Mouse (Mus musculus): ENCODE results near the gene Cpsf6. TPM values are rescaled to one million over a fixed set of nuclear protein-coding genes. Genes with fewer than 3 reads are reported as not detected.

The Cpsf6 gene
- polyA plus RNA-seq, 1 experiment = 64.9 TPM

DNA sequence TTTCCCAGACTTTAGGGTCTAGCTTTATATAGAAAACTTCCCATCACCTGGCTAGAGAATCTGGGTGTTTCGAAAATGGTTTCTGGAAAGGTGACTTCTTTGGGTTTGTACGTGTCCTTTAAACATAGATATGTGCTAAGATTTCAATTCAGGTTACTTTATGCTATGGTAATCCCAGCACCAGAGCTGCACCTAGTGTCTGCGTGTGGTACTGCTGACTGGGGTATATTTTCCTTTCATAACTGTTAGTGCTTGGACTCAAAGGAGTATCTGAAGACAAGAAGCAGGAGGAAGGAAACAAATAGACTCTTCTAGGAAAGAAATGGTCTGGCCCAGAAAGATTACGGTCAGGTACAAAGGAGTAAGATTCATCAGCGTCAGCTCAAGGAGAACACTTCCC lies 49.3 kb downstream of the Cpsf6 start:
- TF ChIP-seq POLR2A (IDR thresholded peaks at IDR 0.05; ENCODE audit: borderline replicate concordance, control insufficient read depth, low read depth, low read length) (no peak), CTCF (IDR thresholded peaks at IDR 0.05; ENCODE audit: control insufficient read depth, insufficient read depth, low read length) (peak; percentile 51)
- no peak overlapping the region for H3K27ac ChIP-seq (ENCODE audit: control insufficient read depth, insufficient read depth, low read depth, low read length, poor library complexity)
- 10% methylated on average over 5 of the region's 5 CpGs for WGBS

DNA sequence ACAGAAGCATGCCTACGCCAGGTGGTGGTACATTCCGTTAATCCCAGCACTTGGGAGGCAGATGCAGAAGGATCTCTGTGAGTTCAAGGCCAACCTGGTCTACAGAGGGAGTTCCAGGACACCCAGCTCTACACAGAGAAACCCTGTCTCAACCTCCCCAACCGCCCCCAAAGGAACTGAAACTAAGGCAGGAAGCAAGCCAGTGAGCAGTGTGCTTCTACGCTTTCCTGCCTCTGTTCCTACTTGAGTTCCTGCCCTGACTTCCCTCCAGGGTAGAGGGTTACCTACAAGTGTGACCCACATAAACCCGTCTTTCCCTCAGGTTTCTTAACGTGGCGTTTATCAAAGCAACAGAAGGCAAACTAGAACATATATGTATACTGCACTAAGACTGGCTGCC lies 56.0 kb downstream of the Cpsf6 start:
- no peak overlapping the region for H3K4me3 ChIP-seq (replicated peaks; ENCODE audit: control insufficient read depth, low read depth, low read length)
- no peak for TF ChIP-seq POLR2A (IDR thresholded peaks at IDR 0.05; ENCODE audit: borderline replicate concordance, control insufficient read depth, low read depth, low read length)
- no peak overlapping the region for H3K27ac ChIP-seq (ENCODE audit: control insufficient read depth, insufficient read depth, low read depth, low read length, poor library complexity)
- 36% methylated on average over 7 of the region's 7 CpGs for WGBS
- peaks cover 4% of the 10 kb centered on the region; the same call in 1 of the 2 replicates for H3K4me1 ChIP-seq (ENCODE audit: control insufficient read depth, insufficient read depth, low read length)

More for the DNA sequence above, 49.3 kb downstream of the Cpsf6 start:
- Histone ChIP-seq H3K4me3 (replicated peaks; ENCODE audit: control insufficient read depth, low read depth, low read length) (no peak overlapping the region), H3K4me1 (ENCODE audit: control insufficient read depth, insufficient read depth, low read length) (peaks cover 1% of the 10 kb centered on the region; the same call in 1 of the 2 replicates)

DNA sequence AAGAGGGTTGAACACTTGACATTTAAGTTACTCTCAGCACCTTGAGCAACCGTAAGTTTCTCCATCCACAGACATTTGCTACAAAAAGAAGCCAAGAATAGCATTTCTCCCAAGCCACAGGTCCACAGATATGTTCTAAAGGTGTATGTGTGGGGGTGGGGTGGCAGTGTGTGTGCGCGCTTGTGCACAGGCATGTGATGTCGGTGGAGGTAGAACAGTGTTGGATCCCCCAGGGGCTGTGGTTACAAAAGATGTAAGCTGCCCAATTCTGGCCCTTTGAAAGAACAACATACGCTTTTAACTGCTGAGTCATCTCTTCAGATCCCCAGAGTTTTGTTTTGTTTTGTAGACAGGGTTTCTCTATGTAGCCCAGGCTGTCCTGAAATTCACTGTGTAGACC lies 57.2 kb downstream of the Cpsf6 start:
- TF ChIP-seq POLR2A (IDR thresholded peaks at IDR 0.05; ENCODE audit: borderline replicate concordance, control insufficient read depth, low read depth, low read length) (no peak), CTCF (IDR thresholded peaks at IDR 0.05; ENCODE audit: control insufficient read depth, insufficient read depth, low read length) (no peak)
- Histone ChIP-seq H3K4me1 (ENCODE audit: control insufficient read depth, insufficient read depth, low read length) (peaks cover 4% of the 10 kb centered on the region; the same call in 1 of the 2 replicates), H3K27ac (ENCODE audit: control insufficient read depth, insufficient read depth, low read depth, low read length, poor library complexity) (no peak overlapping the region), H3K4me3 (replicated peaks; ENCODE audit: control insufficient read depth, low read depth, low read length) (no peak overlapping the region)
- 64% methylated on average over 5 of the region's 5 CpGs for WGBS

DNA sequence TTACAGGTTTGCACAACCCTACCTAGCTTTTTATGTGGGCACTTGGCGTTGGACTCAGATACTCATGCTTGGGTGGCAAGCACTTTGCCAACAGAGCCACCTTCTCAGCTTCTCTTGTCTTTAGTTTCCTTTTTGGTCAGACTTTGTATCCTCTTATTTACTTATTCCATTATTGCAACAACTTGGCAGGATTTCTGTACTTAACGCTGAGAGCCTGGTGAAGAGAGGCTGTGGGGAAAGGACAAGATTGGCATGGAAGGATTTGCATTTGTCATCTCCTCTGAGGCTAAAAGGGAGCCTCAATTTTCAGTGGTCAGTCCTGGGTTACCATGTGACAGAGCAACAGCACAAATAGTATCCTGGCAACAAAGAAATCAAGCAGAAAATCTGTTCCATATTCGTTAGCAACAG lies 59.2 kb downstream of the Cpsf6 start:
- TF ChIP-seq CTCF (IDR thresholded peaks at IDR 0.05; ENCODE audit: control insufficient read depth, insufficient read depth, low read length) (no peak), POLR2A (IDR thresholded peaks at IDR 0.05; ENCODE audit: borderline replicate concordance, control insufficient read depth, low read depth, low read length) (no peak)
- 68% methylated on average over 3 of the region's 3 CpGs for WGBS
- no peak overlapping the region for H3K4me3 ChIP-seq (replicated peaks; ENCODE audit: control insufficient read depth, low read depth, low read length)

DNA sequence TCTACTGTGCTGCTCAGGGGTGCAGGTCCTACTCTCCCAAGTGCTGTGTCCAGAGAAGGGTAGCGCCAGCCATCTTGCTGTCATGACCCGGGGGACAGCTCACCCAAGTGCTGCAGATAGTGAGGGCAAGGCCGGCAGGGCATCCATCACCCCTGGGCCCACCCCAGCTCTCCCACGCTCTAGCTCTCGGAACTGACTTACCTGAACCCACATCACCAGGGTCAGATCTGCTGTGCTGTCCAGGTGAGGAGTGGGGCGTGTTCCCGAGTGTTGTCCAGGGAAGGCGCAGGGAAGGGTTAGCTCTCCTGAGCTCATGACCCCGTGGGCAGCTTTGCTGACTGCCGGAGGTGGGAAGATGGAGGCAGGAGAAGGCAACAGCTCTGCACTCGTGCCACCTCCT lies 63.4 kb downstream of the Cpsf6 start:
- TF ChIP-seq CTCF (IDR thresholded peaks at IDR 0.05; ENCODE audit: control insufficient read depth, insufficient read depth, low read length) (no peak), POLR2A (IDR thresholded peaks at IDR 0.05; ENCODE audit: borderline replicate concordance, control insufficient read depth, low read depth, low read length) (no peak)
- WGBS = 84% methylated on average over 11 of the region's 11 CpGs
- Histone ChIP-seq H3K4me1 (ENCODE audit: control insufficient read depth, insufficient read depth, low read length) (no peaks in the 10 kb centered on the region; the same call in 1 of the 2 replicates), H3K27ac (ENCODE audit: control insufficient read depth, insufficient read depth, low read depth, low read length, poor library complexity) (no peak overlapping the region; the same call in 1 of the 2 replicates), H3K4me3 (replicated peaks; ENCODE audit: control insufficient read depth, low read depth, low read length) (no peak overlapping the region)

More for the DNA sequence above, 59.2 kb downstream of the Cpsf6 start:
- H3K4me1 ChIP-seq (ENCODE audit: control insufficient read depth, insufficient read depth, low read length) = peaks cover 4% of the 10 kb centered on the region
- H3K27ac ChIP-seq (ENCODE audit: control insufficient read depth, insufficient read depth, low read depth, low read length, poor library complexity) = no peak overlapping the region

DNA sequence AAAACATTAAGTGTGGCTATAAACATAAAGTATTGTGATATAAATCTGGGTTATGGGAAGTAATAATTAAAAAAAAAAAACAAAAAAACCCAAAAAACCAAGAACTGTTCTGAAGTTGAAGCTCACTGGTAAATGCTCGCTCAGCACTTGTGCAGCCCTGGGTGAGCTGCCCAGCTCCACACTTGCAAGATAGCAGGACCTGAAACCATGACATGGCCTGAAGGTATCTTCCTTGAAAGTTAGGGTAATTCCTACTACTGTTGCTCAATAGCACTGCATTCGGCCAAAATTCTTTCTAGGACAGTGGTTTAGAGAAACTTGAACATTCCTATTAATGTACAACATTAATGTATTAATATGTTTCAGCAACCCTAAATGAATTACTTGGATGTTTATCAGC lies 66.7 kb downstream of the Cpsf6 start:
- 62% methylated on average over 2 of the region's 2 CpGs for WGBS
- TF ChIP-seq CTCF (IDR thresholded peaks at IDR 0.05; ENCODE audit: control insufficient read depth, insufficient read depth, low read length) (no peak), POLR2A (IDR thresholded peaks at IDR 0.05; ENCODE audit: borderline replicate concordance, control insufficient read depth, low read depth, low read length) (no peak)
- Histone ChIP-seq H3K4me1 (ENCODE audit: control insufficient read depth, insufficient read depth, low read length) (no peaks in the 10 kb centered on the region; the same call in 1 of the 2 replicates), H3K4me3 (replicated peaks; ENCODE audit: control insufficient read depth, low read depth, low read length) (no peak overlapping the region), H3K27ac (ENCODE audit: control insufficient read depth, insufficient read depth, low read depth, low read length, poor library complexity) (no peak overlapping the region)

DNA sequence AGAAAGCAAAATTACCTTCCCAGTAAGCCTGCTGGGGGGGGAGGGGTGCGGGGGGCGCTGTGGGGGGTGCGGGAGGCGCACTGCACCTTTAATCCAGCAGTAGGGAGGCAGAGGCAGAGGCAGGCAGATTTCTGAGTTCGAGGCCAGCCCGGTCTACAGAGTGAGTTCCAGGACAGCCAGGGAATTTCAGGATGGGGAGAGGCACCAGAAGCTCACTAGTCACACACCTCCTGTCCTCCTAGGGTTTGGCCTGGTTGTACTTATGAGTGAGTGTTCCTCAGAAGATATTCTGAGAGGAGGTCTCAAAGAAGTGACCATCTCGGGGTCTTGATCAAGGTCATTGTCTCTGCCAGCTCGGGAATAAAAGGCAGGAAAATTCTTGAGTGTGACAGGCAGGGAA lies 67.6 kb downstream of the Cpsf6 start:
- Histone ChIP-seq H3K27ac (ENCODE audit: control insufficient read depth, insufficient read depth, low read depth, low read length, poor library complexity) (no peak overlapping the region), H3K4me1 (ENCODE audit: control insufficient read depth, insufficient read depth, low read length) (no peaks in the 10 kb centered on the region; the same call in 1 of the 2 replicates), H3K4me3 (replicated peaks; ENCODE audit: control insufficient read depth, low read depth, low read length) (no peak overlapping the region)
- TF ChIP-seq CTCF (IDR thresholded peaks at IDR 0.05; ENCODE audit: control insufficient read depth, insufficient read depth, low read length) (no peak), POLR2A (IDR thresholded peaks at IDR 0.05; ENCODE audit: borderline replicate concordance, control insufficient read depth, low read depth, low read length) (no peak)
- 79% methylated on average over 8 of the region's 8 CpGs for WGBS

DNA sequence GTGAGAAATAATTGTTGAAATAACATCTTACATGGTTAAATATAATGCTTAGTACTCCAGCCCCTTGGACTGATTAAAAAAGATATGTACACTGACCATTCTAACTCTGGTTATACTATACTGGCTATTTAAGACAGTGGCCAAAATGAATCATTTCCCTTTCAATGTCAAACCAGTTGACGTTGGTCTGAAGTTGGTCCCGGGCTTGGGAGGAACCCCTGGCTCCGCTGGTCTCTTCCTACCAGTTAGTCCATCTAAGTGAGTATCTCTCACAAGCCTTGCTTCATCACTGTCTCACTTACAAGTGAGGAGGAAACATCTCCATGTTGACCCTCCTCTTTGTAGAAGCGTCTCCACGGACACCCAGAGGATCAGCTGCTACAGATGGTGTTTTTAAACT lies 75.4 kb downstream of the Cpsf6 start:
- Histone ChIP-seq H3K4me1 (ENCODE audit: control insufficient read depth, insufficient read depth, low read length) (peaks cover 2% of the 10 kb centered on the region), H3K4me3 (replicated peaks; ENCODE audit: control insufficient read depth, low read depth, low read length) (no peak overlapping the region), H3K27ac (ENCODE audit: control insufficient read depth, insufficient read depth, low read depth, low read length, poor library complexity) (no peak overlapping the region)
- TF ChIP-seq POLR2A (IDR thresholded peaks at IDR 0.05; ENCODE audit: borderline replicate concordance, control insufficient read depth, low read depth, low read length) = no peak
- no peak for TF ChIP-seq CTCF (IDR thresholded peaks at IDR 0.05; ENCODE audit: control insufficient read depth, insufficient read depth, low read length)
- 71% methylated on average over 5 of the region's 5 CpGs for WGBS

DNA sequence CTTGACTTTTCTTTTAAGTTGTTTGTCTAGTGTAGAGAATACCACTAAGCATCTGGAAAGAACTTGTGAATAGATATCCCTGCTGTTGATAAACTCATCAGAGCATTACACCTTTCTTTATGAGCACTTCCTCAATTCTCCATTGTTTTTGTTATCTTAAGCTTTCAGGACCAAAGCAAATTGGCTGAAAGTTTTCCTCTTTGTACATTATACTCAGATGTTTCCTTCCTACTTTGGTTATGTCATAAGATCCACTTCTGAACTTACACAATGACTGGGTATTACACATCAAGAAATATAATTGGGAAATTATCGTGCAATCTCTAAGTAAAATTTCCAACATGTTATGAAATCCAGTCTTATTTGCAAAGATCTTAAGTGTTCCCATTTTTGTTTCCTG lies 78.1 kb downstream of the Cpsf6 start:
- H3K27ac ChIP-seq (ENCODE audit: control insufficient read depth, insufficient read depth, low read depth, low read length, poor library complexity) = no peak overlapping the region
- H3K4me3 ChIP-seq (replicated peaks; ENCODE audit: control insufficient read depth, low read depth, low read length) = no peak overlapping the region
- TF ChIP-seq CTCF (IDR thresholded peaks at IDR 0.05; ENCODE audit: control insufficient read depth, insufficient read depth, low read length) (no peak), POLR2A (IDR thresholded peaks at IDR 0.05; ENCODE audit: borderline replicate concordance, control insufficient read depth, low read depth, low read length) (no peak)
- 4% methylated on average over 1 of the region's 1 CpGs for WGBS
- H3K4me1 ChIP-seq (ENCODE audit: control insufficient read depth, insufficient read depth, low read length) = peaks cover 2% of the 10 kb centered on the region
